Mouse (Mus musculus): ENCODE results near the gene Kcnq2. TPM values are rescaled to one million over a fixed set of nuclear protein-coding genes. Genes with fewer than 3 reads are reported as not detected.

Gene Kcnq2
- total and polyA plus RNA-seq, 3 experiments: 0.19 to 0.57 TPM; not detected in 1

GRCm38 (mm10) chr2:181142703-181143135 lies 7.6 kb upstream of the Kcnq2 start:
- Histone ChIP-seq H3K9me3 (replicated peaks; ENCODE audit: insufficient read depth, low read length) (no peaks in the 10 kb centered on the region), H3K79me2 (ENCODE audit: control insufficient read depth, insufficient read depth, low read length, poor library complexity) (no peaks in the 10 kb centered on the region), H3K36me3 (ENCODE audit: control insufficient read depth in 1 of 2, insufficient read depth in 2 of 2, low read length in 2 of 2) (no peaks in the 10 kb centered on the region), H3K4me3 (ENCODE audit: control insufficient read depth in 1 of 2, insufficient read depth in 1 of 2, low read depth in 2 of 2, low read length in 2 of 2) (no peak overlapping the region), H3K27me3 (ENCODE audit: control insufficient read depth in 1 of 2, insufficient read depth in 2 of 2, low read length in 2 of 2) (peaks cover 3 to 4% of the 10 kb centered on the region in 2 experiments; a peak in 3 of 4 replicates), H3K9ac (ENCODE audit: control insufficient read depth, low read depth, low read length, poor library complexity, severe bottlenecking) (no peak overlapping the region), H3K4me1 (ENCODE audit: control insufficient read depth in 1 of 2, insufficient read depth in 2 of 2, low read length in 2 of 2) (no peaks in the 10 kb centered on the region), H3K27ac (ENCODE audit: control insufficient read depth, low read depth, low read length) (no peak overlapping the region)
- no peak for DNase-seq (ENCODE audit: low read depth, low spot score)
- TF ChIP-seq RCOR1 (IDR thresholded peaks at IDR 0.05; ENCODE audit: low read depth, low read length) (no peak), UBTF (IDR thresholded peaks at IDR 0.05; ENCODE audit: borderline replicate concordance, insufficient read depth, low read depth, low read length) (no peak), MYC (IDR thresholded peaks at IDR 0.05; ENCODE audit: low read depth, low read length) (no peak), TCF12 (IDR thresholded peaks at IDR 0.05; ENCODE audit: low read depth, low read length) (no peak), USF2 (IDR thresholded peaks at IDR 0.05; ENCODE audit: borderline replicate concordance in 1 of 2, insufficient read depth in 1 of 2, low read depth in 1 of 2, low read length in 2 of 2) (no peak), ZMIZ1 (IDR thresholded peaks at IDR 0.05; ENCODE audit: low read depth, low read length) (no peak)

DNA sequence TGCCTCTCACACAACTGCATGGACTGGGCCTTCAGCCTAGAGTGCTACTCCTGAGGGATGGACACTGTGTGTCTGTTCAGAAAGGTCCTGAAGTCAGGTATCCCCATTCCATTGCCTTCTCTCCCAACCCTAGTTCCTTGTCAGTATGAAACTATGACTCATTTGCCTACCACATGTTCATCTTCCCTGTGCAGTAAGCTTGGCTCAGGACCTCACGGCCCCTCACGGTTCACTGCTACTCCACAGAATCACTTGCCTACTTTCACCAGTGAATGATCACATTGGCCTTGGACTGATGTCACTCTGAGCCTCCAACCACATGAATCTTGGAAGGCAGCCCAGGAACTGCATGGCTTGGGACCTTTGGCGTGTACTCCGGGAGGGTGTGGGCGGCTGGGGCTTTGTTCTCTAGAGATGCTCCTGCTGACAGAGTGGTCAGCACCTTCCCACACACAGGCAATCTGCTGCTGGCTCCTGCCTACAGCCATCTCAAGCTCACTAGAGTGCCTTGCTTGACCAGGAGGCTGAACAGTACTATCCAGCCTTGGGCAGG lies 4.6 kb upstream of the Kcnq2 start:
- TF ChIP-seq GABPA (IDR thresholded peaks at IDR 0.05; ENCODE audit: low read depth, low read length) (no peak), MEF2A (IDR thresholded peaks at IDR 0.05; ENCODE audit: extremely low read depth, insufficient replicate concordance, low read depth, low read length, poor library complexity, severe bottlenecking) (no peak), TAL1 (IDR thresholded peaks at IDR 0.05; ENCODE audit: low read length) (no peak), UBTF (IDR thresholded peaks at IDR 0.05; ENCODE audit: borderline replicate concordance, insufficient read depth, low read depth, low read length) (no peak), MYB (IDR thresholded peaks at IDR 0.05; ENCODE audit: low read depth, low read length) (no peak)
- Histone ChIP-seq H3K79me2 (ENCODE audit: control insufficient read depth, insufficient read depth, low read length, poor library complexity) (no peaks in the 10 kb centered on the region), H3K4me3 (ENCODE audit: control insufficient read depth in 1 of 2, insufficient read depth in 1 of 2, low read depth in 2 of 2, low read length in 2 of 2) (no peak overlapping the region), H3K4me1 (ENCODE audit: control insufficient read depth in 1 of 2, insufficient read depth in 2 of 2, low read length in 2 of 2) (no peaks in the 10 kb centered on the region), H3K9ac (ENCODE audit: control insufficient read depth, low read depth, low read length, poor library complexity, severe bottlenecking) (no peak overlapping the region), H3K27me3 (ENCODE audit: control insufficient read depth in 1 of 2, insufficient read depth in 2 of 2, low read length in 2 of 2) (peaks cover 3 to 4% of the 10 kb centered on the region in 2 experiments; a peak in 3 of 4 replicates), H3K9me3 (replicated peaks; ENCODE audit: insufficient read depth, low read length) (no peaks in the 10 kb centered on the region), H3K36me3 (ENCODE audit: control insufficient read depth in 1 of 2, insufficient read depth in 2 of 2, low read length in 2 of 2) (no peaks in the 10 kb centered on the region), H3K27ac (ENCODE audit: control insufficient read depth, low read depth, low read length) (no peak overlapping the region)
- no peak for DNase-seq (ENCODE audit: low read depth, low spot score)

- no peaks in the 10 kb centered on the region for H3K4me1 ChIP-seq (ENCODE audit: control insufficient read depth in 1 of 2, insufficient read depth in 2 of 2, low read length in 2 of 2)
- no peaks in the 10 kb centered on the region for H3K79me2 ChIP-seq (ENCODE audit: control insufficient read depth, insufficient read depth, low read length, poor library complexity)
- H3K27ac ChIP-seq (ENCODE audit: control insufficient read depth, low read depth, low read length): no peak overlapping the region
- peak; percentile 45 for DNase-seq (ENCODE audit: low read depth, low spot score)
- peaks cover 1 to 4% of the 10 kb centered on the region in 2 experiments; a peak in 3 of 4 replicates for H3K27me3 ChIP-seq (ENCODE audit: control insufficient read depth in 1 of 2, insufficient read depth in 2 of 2, low read length in 2 of 2)
- TF ChIP-seq HCFC1 (IDR thresholded peaks at IDR 0.05; ENCODE audit: low read depth, low read length): no peak
- TF ChIP-seq MAX (IDR thresholded peaks at IDR 0.05; ENCODE audit: low read length): no peak
- no peak for TF ChIP-seq POLR2AphosphoS5 (IDR thresholded peaks at IDR 0.05; ENCODE audit: borderline replicate concordance, low read depth, low read length)
- TF ChIP-seq SMC3 (IDR thresholded peaks at IDR 0.05; ENCODE audit: low read depth, low read length): no peak
- no peak for TF ChIP-seq GABPA (IDR thresholded peaks at IDR 0.05; ENCODE audit: low read depth, low read length)
- TF ChIP-seq NRF1 (IDR thresholded peaks at IDR 0.05; ENCODE audit: insufficient read depth, low read depth, low read length, poor library complexity, severe bottlenecking): no peak
- no peak for TF ChIP-seq NELFE (IDR thresholded peaks at IDR 0.05; ENCODE audit: low read depth, low read length)
- no peak for TF ChIP-seq SIN3A (IDR thresholded peaks at IDR 0.05; ENCODE audit: low read length)
- TF ChIP-seq MXI1 (IDR thresholded peaks at IDR 0.05; ENCODE audit: low read depth, low read length): no peak
- TF ChIP-seq MAZ (IDR thresholded peaks at IDR 0.05; ENCODE audit: low read depth, low read length): no peak
- no peaks in the 10 kb centered on the region for H3K9me3 ChIP-seq (replicated peaks; ENCODE audit: insufficient read depth, low read length)
- no peak overlapping the region for H3K4me3 ChIP-seq (ENCODE audit: control insufficient read depth in 1 of 2, insufficient read depth in 1 of 2, low read depth in 2 of 2, low read length in 2 of 2)
- no peaks in the 10 kb centered on the region for H3K36me3 ChIP-seq (ENCODE audit: control insufficient read depth in 1 of 2, insufficient read depth in 2 of 2, low read length in 2 of 2)
- H3K9ac ChIP-seq (ENCODE audit: control insufficient read depth, low read depth, low read length, poor library complexity, severe bottlenecking): no peak overlapping the region
Measured at GRCm38 (mm10) chr2:181136934-181137333, 1.8 kb upstream of the Kcnq2 start.
